In the genomic region with DNA sequence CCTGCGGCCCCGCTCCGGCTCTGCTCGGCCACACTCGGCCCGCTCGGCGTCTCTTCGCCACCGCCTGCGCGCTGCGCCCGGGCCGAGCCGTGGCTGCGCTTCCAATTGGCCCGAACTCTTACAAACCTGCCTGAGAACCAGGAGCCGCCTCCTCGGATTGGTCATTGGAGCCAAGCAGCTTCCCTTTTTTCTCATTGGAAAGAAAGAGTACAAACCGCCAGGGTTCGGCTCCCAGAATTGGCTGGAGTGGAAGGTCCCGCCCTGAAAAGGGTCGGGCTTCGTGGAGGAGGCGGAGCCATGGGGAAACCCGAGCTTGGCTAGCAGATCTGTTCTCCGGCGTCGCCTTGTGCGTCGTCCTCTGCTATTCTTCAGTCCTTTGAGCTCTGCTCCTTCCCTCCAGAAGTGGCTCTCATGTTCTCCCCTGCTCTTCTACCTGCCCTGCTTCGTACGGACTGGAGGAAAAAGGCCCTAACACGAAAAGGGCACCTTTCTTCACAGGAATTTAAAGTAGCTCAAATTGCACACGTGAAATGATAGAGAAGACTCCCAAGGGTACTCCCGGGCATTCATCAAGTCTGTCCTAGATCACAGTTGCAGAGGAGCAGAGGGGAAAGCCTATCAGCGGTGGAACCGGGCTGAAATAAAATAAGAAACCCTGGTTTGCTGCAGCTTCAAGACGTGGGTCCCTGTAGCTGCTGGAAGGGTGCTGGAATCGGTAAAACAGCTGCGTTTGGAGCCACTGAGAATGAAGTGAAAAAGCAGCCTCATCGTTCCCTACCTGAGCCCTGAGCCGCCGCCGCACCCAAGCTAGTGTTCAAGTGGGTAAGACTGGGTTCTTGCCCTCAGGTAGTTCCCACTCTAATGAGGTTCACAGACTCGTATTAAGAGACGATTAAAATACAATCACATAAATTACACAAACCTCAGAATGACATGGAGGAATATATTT, we compare ENCODE assay signal across 7 mouse cellular contexts. TPM values are rescaled to one million over a fixed set of nuclear protein-coding genes. Genes with fewer than 3 reads are reported as not detected.
DNase-seq lines count a peak whose midpoint lies in the region; ATAC-seq and TF ChIP-seq lines count a peak whose summit lies in the region.

A gene (minus strand): TSS at position 225 of the 949 bp plus-strand sequence.

- no peaks in the 10 kb centered on the region for H3K9me3 ChIP-seq in embryonic facial prominence, embryonic 10.5 days
- no peaks in the 10 kb centered on the region for H3K9me3 ChIP-seq in intestine, postnatal 0 days (ENCODE audit: control insufficient read depth)
- no peaks in the 10 kb centered on the region for H3K9me3 ChIP-seq in midbrain, embryonic 12.5 days

- peak within 1 kb of the TSS; percentile 94 for H3K27ac ChIP-seq in embryonic facial prominence, embryonic 10.5 days (replicated peaks)
- peak within 1 kb of the TSS; percentile 66 for H3K27ac ChIP-seq in intestine, postnatal 0 days (ENCODE audit: low read depth, low read length)
- peak within 1 kb of the TSS; percentile 85 for H3K27ac ChIP-seq in midbrain, embryonic 12.5 days (replicated peaks)
- H3K27ac ChIP-seq in small intestine, adult 2 months (ENCODE audit: insufficient read depth, low read depth, low read length), result peak within 1 kb of the TSS; percentile 46

- peak; percentile 95 for ATAC-seq in intestine, postnatal 0 days
- ATAC-seq in midbrain, embryonic 12.5 days (ENCODE audit: low FRiP score, low read depth), result peak; percentile 97

- no peaks in the 10 kb centered on the region for H3K27me3 ChIP-seq in embryonic facial prominence, embryonic 10.5 days (replicated peaks; ENCODE audit: low read depth, poor library complexity, severe bottlenecking)
- no peaks in the 10 kb centered on the region for H3K27me3 ChIP-seq in intestine, postnatal 0 days (replicated peaks; ENCODE audit: control insufficient read depth, insufficient read depth, low read length)
- H3K27me3 ChIP-seq in midbrain, embryonic 12.5 days, result no peaks in the 10 kb centered on the region
- no peaks in the 10 kb centered on the region for H3K27me3 ChIP-seq in small intestine, adult 2 months (ENCODE audit: control insufficient read depth, insufficient read depth, low read length)

- H3K4me3 ChIP-seq in embryonic facial prominence, embryonic 10.5 days, result peak within 1 kb of the TSS; percentile 94
- H3K4me3 ChIP-seq in intestine, postnatal 0 days (ENCODE audit: low read depth, low read length), result peak within 1 kb of the TSS; percentile 72
- peak within 1 kb of the TSS; percentile 85 for H3K4me3 ChIP-seq in midbrain, embryonic 12.5 days
- H3K4me3 ChIP-seq in small intestine, adult 2 months (ENCODE audit: low read depth, low read length), result peak within 1 kb of the TSS; percentile 79

- 1% methylated on average over 48 of the region's 48 CpGs for WGBS in embryonic facial prominence, embryonic 10.5 days
- under 1% methylated on average over 48 of the region's 48 CpGs for WGBS in intestine, postnatal 0 days
- WGBS in midbrain, embryonic 12.5 days, result 2% methylated on average over 48 of the region's 48 CpGs
- 1% methylated on average over 48 of the region's 48 CpGs for WGBS in small intestine, adult 2 months

- TF ChIP-seq POLR2A in small intestine, adult 2 months (IDR thresholded peaks at IDR 0.05; ENCODE audit: low read depth, low read length), result peak; percentile 90; the same call in 1 of the 2 replicates

- peak within 1 kb of the TSS; percentile 85 for H3K4me2 ChIP-seq in intestine, postnatal 0 days (replicated peaks; ENCODE audit: low read depth)
- peak within 1 kb of the TSS; percentile 92 for H3K4me2 ChIP-seq in midbrain, embryonic 12.5 days (replicated peaks)

- H3K4me1 ChIP-seq in embryonic facial prominence, embryonic 10.5 days, result peaks cover 45% of the 10 kb centered on the region
- H3K4me1 ChIP-seq in intestine, postnatal 0 days (replicated peaks; ENCODE audit: control insufficient read depth, insufficient read depth, low read length), result 0 out of 2 replicates have a peak, but pooled peaks cover 10% of the 10 kb centered on the region
- H3K4me1 ChIP-seq in midbrain, embryonic 12.5 days, result peaks cover 36% of the 10 kb centered on the region
- H3K4me1 ChIP-seq in small intestine, adult 2 months (ENCODE audit: control insufficient read depth, insufficient read depth, insufficient read length, low read length), result peaks cover 14% of the 10 kb centered on the region

- peak; percentile 97 for DNase-seq in adrenal gland, postnatal 10 days
- peak; percentile 97 for DNase-seq in embryonic facial prominence, embryonic 10.5 days (ENCODE audit: low spot score)
- peak; percentile 88 for DNase-seq in gonadal fat pad, adult 2 months (ENCODE audit: low read depth)
- peak; percentile 96 for DNase-seq in left cerebral cortex, postnatal 4 days

- intact Hi-C loops in left cerebral cortex, postnatal 4 days (cut with DNase I), result no loop called here

- H3K36me3 ChIP-seq in embryonic facial prominence, embryonic 10.5 days (replicated peaks), result peaks cover 22% of the 10 kb centered on the region
- H3K36me3 ChIP-seq in intestine, postnatal 0 days (ENCODE audit: control insufficient read depth, insufficient read depth), result no peaks in the 10 kb centered on the region
- no peaks in the 10 kb centered on the region for H3K36me3 ChIP-seq in midbrain, embryonic 12.5 days
- no peaks in the 10 kb centered on the region for H3K36me3 ChIP-seq in small intestine, adult 2 months (ENCODE audit: control insufficient read depth, insufficient read depth, low read length)

- TF ChIP-seq CTCF in intestine, postnatal 0 days (IDR thresholded peaks at IDR 0.05; ENCODE audit: low read depth), result no peak
- TF ChIP-seq CTCF in small intestine, adult 2 months (IDR thresholded peaks at IDR 0.05; ENCODE audit: extremely low read depth, insufficient read length, insufficient replicate concordance, low read depth, low read length), result no peak

- H3K9ac ChIP-seq in intestine, postnatal 0 days (ENCODE audit: low read depth, low read length), result peak within 1 kb of the TSS; percentile 71
- peak within 1 kb of the TSS; percentile 93 for H3K9ac ChIP-seq in midbrain, embryonic 12.5 days (replicated peaks)

RNA-seq across cellular contexts. Expression of the gene that starts here (rescaled TPM):
- 10 to 100 TPM; 43.7 to 49.7 TPM for total RNA-seq in adrenal gland, postnatal 10 days (2021)
- polyA plus RNA-seq in embryonic facial prominence, embryonic 10.5 days (2016; fragmentation: Nextera tagmentation; extraction: Ambion mirVana), result 142 and 149 TPM in 2 replicates
- 44.3 and 44.5 TPM in 2 replicates for polyA plus RNA-seq in gonadal fat pad, adult 2 months (2012; rRNA removed)
- 25.9 and 26.5 TPM in 2 replicates for polyA plus RNA-seq in intestine, postnatal 0 days (2015; fragmentation: Nextera tagmentation; extraction: Ambion mirVana)
- total RNA-seq in left cerebral cortex, postnatal 4 days (2021), result 100 to 1,000 TPM in 1 of 2 experiments, 10 to 100 TPM in 1; 99.6 to 100 TPM
- polyA plus RNA-seq in midbrain, embryonic 12.5 days (2016; fragmentation: Nextera tagmentation; extraction: Ambion mirVana), result 111 and 113 TPM in 2 replicates
- polyA plus RNA-seq in small intestine, adult 2 months (2012; rRNA removed), result 32.4 and 150 TPM in 2 replicates

Comparison
In these comparisons a context has a peak if more than half of its experiments do, and no peak if none do; other contexts are left out.
1. Peak in every context shown above with its lines: DNase-seq, ATAC-seq, H3K4me3 ChIP-seq and H3K27ac ChIP-seq.